Mouse (Mus musculus): Measurements from ENCODE around the gene BC005624. TPM values are rescaled to one million over a fixed set of nuclear protein-coding genes. Genes with fewer than 3 reads are reported as not detected.
"Not testable (repeated sequence)": the region's sequence is repeated elsewhere in the genome, so short reads cannot be mapped to it uniquely, and the experiment has no call there.

BC005624 gene
- polyA plus RNA-seq, 1 experiment from 2014 or later: 62.0 TPM

DNA sequence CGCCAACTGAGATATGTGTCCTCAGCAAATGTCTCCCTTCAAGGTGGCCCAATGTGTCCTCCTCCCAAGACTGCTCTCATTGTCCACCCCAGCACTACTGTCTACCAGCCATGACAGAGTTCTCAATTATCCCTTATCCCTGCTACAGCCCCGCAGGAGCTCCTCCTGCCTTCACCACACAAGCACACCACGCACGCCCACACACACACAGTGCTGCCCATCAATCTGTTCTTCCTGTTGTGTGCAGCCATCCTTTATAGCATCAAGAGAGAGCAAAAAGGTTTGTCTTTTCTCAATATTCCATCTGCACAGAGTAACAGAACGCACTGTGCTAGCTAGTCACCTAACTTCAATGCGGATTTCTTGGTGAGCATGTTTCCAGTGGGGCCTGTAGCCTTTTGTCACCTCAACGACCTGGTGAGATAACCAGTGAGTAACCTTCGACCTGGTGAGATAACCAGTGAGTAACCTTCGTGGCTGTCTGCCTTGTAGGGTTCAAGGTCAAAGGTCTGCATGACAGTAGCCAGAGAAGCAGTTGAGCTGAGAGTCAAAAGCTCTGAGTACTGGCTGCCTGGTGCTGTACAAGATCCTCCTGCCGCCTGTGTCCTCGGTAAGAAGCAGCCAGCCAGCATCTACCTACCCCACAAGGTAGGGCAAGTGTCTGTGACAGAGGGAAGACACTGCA, 19.3 kb downstream of the BC005624 start:
- H3K4me1 ChIP-seq: peaks cover 24% of the 10 kb centered on the region

DNA sequence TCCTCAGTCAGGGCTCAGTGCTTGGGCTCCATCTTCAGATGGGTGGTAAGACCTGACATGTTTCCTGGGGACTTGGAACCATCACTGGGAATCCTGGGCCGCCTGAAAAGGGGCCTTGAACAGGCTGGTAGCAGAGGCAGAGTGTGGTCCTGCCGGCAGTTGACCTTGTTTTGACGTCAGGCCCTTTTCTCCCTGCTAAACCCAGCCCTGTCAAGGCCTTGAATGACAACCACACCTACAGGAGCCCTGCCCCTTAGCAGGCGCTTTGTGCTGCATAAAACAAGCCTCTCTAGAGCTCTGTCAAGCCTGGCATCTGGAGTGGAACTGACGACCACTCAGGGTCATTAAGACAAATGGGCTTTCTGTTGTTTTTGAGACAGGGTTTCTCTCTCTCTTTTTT, 22.1 kb downstream of the BC005624 start:
- H3K36me3 ChIP-seq (replicated peaks): peaks cover 100% of the 10 kb centered on the region
- no peaks in the 10 kb centered on the region for H3K27me3 ChIP-seq (ENCODE audit: poor library complexity, severe bottlenecking)
- no peak for DNase-seq (ENCODE audit: extremely low spot score, low spot score)
- no peaks in the 10 kb centered on the region for H3K9me3 ChIP-seq
- H3K4me3 ChIP-seq: no peak overlapping the region
- WGBS: 61% methylated on average over 5 of the region's 5 CpGs
- peaks cover 11% of the 10 kb centered on the region for H3K4me1 ChIP-seq
- H3K27ac ChIP-seq: no peak overlapping the region

More for the DNA sequence above, 19.3 kb downstream of the BC005624 start:
- Histone ChIP-seq H3K9me3 (no peaks in the 10 kb centered on the region), H3K27ac (no peak overlapping the region), H3K27me3 (ENCODE audit: poor library complexity, severe bottlenecking) (no peaks in the 10 kb centered on the region), H3K36me3 (replicated peaks) (peaks cover 89% of the 10 kb centered on the region), H3K4me3 (no peak overlapping the region)
- WGBS: 93% methylated on average over 11 of the region's 11 CpGs
- no peak for DNase-seq (ENCODE audit: extremely low spot score, low spot score)

DNA sequence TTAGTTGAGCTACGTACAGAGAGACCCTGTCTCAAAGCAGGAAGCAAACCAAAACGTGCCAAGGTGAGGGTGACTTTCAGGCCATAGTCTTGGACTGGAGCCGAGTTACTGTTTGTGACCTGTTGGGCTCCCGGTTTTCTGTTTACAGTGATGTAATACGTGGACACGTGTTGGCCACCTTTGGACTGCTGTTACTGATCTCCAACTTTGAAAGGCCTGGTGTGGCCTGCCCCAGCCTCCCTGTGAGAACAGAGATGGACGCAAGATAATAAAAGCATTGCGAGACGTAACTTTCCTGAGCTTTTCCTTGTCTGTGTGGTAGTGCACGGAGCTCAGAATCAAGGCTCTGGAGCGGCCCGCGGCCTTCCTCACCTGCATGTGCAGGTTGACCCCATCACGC, 23.3 kb downstream of the BC005624 start:
- H3K4me1 ChIP-seq: peaks cover 22% of the 10 kb centered on the region
- H3K4me3 ChIP-seq: no peak overlapping the region
- no peaks in the 10 kb centered on the region for H3K9me3 ChIP-seq
- no peak overlapping the region for H3K27ac ChIP-seq
- 93% methylated on average over 14 of the region's 14 CpGs for WGBS
- DNase-seq (ENCODE audit: extremely low spot score, low spot score): no peak
- H3K36me3 ChIP-seq (replicated peaks): peaks cover 96% of the 10 kb centered on the region
- H3K27me3 ChIP-seq (ENCODE audit: poor library complexity, severe bottlenecking): no peaks in the 10 kb centered on the region

DNA sequence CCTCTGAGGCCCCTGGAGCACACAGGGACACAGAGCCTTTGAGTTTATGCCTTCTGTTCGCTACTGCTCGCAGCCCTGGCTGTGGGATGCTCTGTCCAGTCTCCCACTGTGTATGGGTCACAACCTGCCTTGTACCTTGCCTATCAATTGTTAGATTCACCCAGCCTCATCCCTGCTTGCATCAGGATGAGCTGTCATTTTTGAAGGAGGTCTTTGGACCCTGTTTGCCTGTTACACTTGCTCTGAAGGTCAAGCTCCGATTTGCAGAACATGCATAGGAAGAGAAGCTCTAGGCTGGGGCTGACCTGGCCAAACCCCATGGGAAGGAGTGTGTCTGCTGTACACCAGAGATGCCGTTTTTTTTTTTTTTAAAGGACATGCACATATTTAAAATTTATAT, 24.5 kb downstream of the BC005624 start:
- H3K27me3 ChIP-seq (ENCODE audit: poor library complexity, severe bottlenecking): no peaks in the 10 kb centered on the region
- peaks cover 34% of the 10 kb centered on the region for H3K4me1 ChIP-seq
- no peak overlapping the region for H3K4me3 ChIP-seq
- H3K27ac ChIP-seq: no peak overlapping the region
- no peak for DNase-seq (ENCODE audit: extremely low spot score, low spot score)
- H3K36me3 ChIP-seq (replicated peaks): peaks cover 84% of the 10 kb centered on the region
- 93% methylated on average over 4 of the region's 4 CpGs for WGBS
- no peaks in the 10 kb centered on the region for H3K9me3 ChIP-seq

DNA sequence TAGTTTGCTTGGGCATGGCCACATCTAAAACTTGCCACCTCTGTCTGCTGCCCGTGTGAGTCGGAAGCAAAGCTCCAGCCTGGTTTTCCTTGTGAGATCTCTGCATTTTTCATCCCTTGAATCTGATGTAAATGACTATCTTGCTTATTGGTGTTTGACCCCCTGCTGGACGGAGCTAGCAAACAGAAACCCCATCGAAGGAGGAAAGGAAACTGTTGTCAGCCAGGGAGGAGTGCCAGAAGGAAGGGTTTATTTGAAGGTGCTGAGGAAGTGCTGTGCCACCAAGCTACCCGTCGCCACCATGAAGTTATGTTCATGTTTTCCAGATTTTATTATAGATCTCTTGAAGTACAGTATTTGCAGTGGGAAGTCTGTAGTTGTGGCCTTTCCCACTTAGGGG, 27.2 kb downstream of the BC005624 start:
- Histone ChIP-seq H3K36me3 (replicated peaks) (peaks cover 57% of the 10 kb centered on the region), H3K27ac (no peak overlapping the region), H3K27me3 (ENCODE audit: poor library complexity, severe bottlenecking) (no peaks in the 10 kb centered on the region), H3K4me1 (peaks cover 37% of the 10 kb centered on the region), H3K4me3 (peak overlapping the region; percentile 98), H3K9me3 (no peaks in the 10 kb centered on the region)
- DNase-seq (ENCODE audit: extremely low spot score, low spot score): no peak
- 80% methylated on average over 6 of the region's 6 CpGs for WGBS

DNA sequence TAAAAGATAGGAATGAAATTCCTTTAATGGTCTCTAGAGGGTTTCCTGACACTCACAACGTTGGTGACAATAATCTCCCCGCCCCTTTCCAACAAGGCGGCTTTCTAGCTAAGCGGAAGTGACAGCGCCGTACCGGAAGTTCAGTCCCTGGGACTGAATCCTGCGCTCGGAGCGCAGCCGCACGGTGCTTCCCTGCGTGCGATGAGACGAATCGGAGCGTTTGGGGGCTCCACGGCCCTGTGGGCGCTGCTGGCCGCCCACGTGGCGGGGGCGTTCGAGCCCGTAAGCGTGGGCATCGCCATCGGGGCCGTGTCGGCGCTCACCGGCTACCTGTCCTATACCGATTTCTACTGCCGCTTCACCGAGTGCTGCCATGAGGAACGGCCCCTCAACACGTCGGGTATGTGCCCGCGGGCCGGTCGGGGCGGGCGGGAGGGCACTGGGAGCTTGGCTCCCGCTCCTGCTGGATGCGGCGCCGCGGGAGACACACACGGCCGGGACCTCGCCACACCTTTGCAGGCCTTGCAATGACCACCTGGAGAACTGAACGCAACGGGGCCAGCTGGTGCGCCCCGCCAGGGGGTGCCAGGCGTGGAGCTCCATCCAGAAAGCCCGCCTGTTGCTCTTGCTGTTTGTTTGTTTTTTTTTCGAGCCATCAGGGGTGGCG, 29.0 kb downstream of the BC005624 start, which contains the start of gene Tor1b:
Tor1b (plus strand) TSS at position 136 of the 667 bp plus-strand sequence.
- Histone ChIP-seq H3K9me3 (no peaks in the 10 kb centered on the region), H3K27ac (peak within 1 kb of the TSS; percentile 95), H3K36me3 (replicated peaks) (peaks cover 39% of the 10 kb centered on the region), H3K4me3 (peak within 1 kb of the TSS; percentile 98), H3K27me3 (ENCODE audit: poor library complexity, severe bottlenecking) (no peaks in the 10 kb centered on the region), H3K4me1 (peaks cover 37% of the 10 kb centered on the region)
- DNase-seq (ENCODE audit: extremely low spot score, low spot score): peak; percentile 91
- under 1% methylated on average over 60 of the region's 60 CpGs for WGBS

DNA sequence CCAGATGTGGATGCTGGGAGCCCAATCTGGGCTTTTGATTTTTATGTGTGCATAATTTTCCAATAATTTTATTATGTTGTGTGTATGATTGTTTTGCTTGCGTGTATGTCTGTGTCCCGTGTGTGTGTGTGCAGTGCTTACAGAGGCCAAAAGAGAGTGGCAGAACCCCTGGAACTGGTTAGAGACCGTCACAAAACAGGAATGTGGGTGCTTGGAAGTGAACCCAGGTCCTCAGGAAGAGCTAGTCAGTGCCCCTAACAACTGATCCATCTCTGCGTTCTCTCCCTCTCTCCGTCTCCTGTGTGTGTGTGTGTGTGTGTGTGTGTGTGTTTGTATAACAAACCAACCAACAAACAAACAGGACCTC, 29.6 kb downstream of the BC005624 start:
- DNase-seq (ENCODE audit: extremely low spot score, low spot score): no peak
- 32% methylated on average over 5 of the region's 5 CpGs for WGBS
- H3K27ac ChIP-seq: peak overlapping the region; percentile 95

DNA sequence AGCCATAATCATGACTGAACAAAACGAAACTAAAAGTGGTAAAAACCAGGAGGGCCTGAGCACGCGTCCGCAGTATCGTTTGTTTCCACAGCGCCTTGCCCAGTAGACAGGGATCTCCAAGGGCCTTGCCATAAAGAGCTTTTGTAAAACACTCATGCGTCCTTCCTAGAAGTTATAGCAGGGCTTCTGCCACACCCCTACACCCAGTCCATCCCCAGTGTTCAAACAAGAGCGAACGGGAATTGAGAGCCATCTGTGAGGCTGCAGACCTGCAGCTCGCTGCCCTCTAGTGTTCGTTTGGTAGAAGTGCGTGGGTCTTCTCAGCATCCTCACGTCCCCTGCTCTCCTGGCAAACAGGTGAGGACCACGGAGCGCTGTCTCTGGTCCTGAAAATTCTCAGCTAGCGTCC, 39.4 kb downstream of the BC005624 start:
- Histone ChIP-seq H3K27ac (no peak overlapping the region), H3K4me1 (peaks cover 3% of the 10 kb centered on the region; the same call in 1 of the 2 replicates), H3K36me3 (replicated peaks) (no peaks in the 10 kb centered on the region), H3K9me3 (no peaks in the 10 kb centered on the region), H3K4me3 (peak overlapping the region; percentile 34), H3K27me3 (ENCODE audit: poor library complexity, severe bottlenecking) (no peaks in the 10 kb centered on the region)
- WGBS: 34% methylated on average over 16 of the region's 16 CpGs
- peak; percentile 68 for DNase-seq (ENCODE audit: extremely low spot score, low spot score)

More for the DNA sequence above, 29.6 kb downstream of the BC005624 start:
- H3K36me3 ChIP-seq (replicated peaks): peaks cover 34% of the 10 kb centered on the region
- no peaks in the 10 kb centered on the region for H3K27me3 ChIP-seq (ENCODE audit: poor library complexity, severe bottlenecking)
- H3K9me3 ChIP-seq: no peaks in the 10 kb centered on the region
- H3K4me3 ChIP-seq: peak overlapping the region; percentile 98
- H3K4me1 ChIP-seq: peaks cover 37% of the 10 kb centered on the region

DNA sequence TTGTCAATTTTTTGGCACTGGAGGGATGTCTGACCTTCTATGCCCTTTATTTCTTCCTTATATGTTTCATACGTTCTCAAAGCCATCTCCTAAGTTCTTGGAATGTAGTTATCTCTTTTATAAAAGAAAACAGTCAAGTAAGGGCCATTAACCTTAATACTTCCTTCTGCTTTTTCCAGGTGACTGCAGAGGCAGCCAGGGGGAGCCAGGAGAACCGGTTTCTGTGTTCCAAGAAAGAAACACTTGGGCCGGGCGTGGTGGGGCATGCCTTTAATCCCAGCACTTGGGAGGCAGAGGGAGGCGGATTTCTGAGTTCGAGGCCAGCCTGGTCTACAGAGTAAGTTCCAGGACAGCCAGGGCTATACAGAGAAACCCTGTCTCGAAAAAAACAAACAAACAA, 39.9 kb downstream of the BC005624 start:
- H3K4me1 ChIP-seq; H3K27ac ChIP-seq; H3K36me3 ChIP-seq (replicated peaks); H3K27me3 ChIP-seq (ENCODE audit: poor library complexity, severe bottlenecking); H3K9me3 ChIP-seq; DNase-seq (ENCODE audit: extremely low spot score, low spot score); H3K4me3 ChIP-seq: not testable (repeated sequence)
- 57% methylated on average over 7 of the region's 7 CpGs for WGBS

DNA sequence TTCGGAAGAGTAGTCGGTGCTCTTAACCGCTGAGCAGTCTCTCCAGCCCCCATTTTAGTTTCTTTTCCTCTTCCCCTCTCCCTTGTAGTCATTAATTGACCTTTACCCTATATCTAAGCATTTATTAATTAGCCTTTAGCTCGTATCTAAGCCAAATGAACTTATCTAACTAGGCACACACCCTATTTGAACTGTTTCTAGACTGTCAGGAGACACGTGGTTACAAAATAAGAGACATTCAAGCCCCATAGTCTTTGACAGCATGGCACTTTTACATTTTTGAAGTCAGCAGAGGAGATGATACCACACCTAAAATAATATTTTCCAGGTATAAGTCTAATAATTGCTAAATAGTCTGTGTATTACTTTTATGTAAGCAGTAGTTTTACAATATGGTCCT, 40.4 kb downstream of the BC005624 start:
- DNase-seq (ENCODE audit: extremely low spot score, low spot score): no peak
- Histone ChIP-seq H3K27ac (no peak overlapping the region), H3K9me3 (no peaks in the 10 kb centered on the region), H3K4me3 (no peak overlapping the region), H3K27me3 (ENCODE audit: poor library complexity, severe bottlenecking) (no peaks in the 10 kb centered on the region), H3K36me3 (replicated peaks) (no peaks in the 10 kb centered on the region), H3K4me1 (peaks cover 3% of the 10 kb centered on the region; the same call in 1 of the 2 replicates)
- WGBS: 92% methylated on average over 5 of the region's 5 CpGs

DNA sequence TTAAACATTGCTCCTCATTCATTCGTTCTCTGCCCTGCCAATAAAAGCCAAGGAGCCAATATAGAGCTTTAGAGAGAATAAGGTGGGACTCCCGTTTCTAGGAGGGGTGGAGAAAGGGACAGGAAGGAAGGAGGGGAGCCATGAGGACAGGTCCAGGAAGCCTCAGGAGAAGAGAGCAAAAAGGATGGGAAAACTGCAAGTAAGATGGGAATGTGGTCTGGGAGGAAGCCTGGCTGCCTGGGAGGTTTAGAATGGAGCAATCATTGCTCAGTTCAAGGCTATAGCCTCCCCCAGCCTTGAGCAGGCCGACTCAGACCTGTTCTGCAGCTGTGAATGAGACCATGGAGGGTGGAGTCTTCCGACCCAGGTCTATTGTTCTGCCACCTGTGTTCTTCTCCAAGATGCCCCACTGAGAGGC, 43.4 kb downstream of the BC005624 start:
- 54% methylated on average over 4 of the region's 4 CpGs for WGBS
- no peak for DNase-seq (ENCODE audit: extremely low spot score, low spot score)
- H3K27ac ChIP-seq: no peak overlapping the region

DNA sequence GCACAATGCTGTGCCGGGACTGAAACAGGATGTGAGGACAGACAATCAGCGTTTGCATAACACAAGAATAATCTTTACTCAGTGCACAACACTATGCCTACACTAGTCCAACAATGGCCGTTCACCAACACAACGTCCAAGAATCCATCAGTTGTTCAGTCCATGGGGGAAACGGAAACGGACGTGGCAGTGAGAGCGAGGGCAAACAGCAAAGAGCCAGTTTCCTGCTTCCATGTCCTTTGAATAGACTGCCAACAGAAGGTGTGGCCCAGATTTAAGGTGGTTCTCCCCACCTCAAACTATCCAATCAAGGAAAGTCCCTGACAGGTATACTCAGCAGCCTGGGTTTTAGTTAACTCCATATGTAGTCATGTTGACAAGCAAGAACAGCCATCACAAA, 44.3 kb downstream of the BC005624 start:
- Histone ChIP-seq H3K27ac (no peak overlapping the region), H3K4me1 (peaks cover 9% of the 10 kb centered on the region), H3K9me3 (no peaks in the 10 kb centered on the region), H3K4me3 (no peak overlapping the region), H3K36me3 (replicated peaks) (no peaks in the 10 kb centered on the region), H3K27me3 (ENCODE audit: poor library complexity, severe bottlenecking) (no peaks in the 10 kb centered on the region)
- 88% methylated on average over 8 of the region's 8 CpGs for WGBS
- no peak for DNase-seq (ENCODE audit: extremely low spot score, low spot score)

More for the DNA sequence above, 43.4 kb downstream of the BC005624 start:
- H3K27me3 ChIP-seq (ENCODE audit: poor library complexity, severe bottlenecking): no peaks in the 10 kb centered on the region
- peaks cover 3% of the 10 kb centered on the region for H3K4me1 ChIP-seq
- no peaks in the 10 kb centered on the region for H3K36me3 ChIP-seq (replicated peaks)
- H3K9me3 ChIP-seq: no peaks in the 10 kb centered on the region
- H3K4me3 ChIP-seq: no peak overlapping the region

DNA sequence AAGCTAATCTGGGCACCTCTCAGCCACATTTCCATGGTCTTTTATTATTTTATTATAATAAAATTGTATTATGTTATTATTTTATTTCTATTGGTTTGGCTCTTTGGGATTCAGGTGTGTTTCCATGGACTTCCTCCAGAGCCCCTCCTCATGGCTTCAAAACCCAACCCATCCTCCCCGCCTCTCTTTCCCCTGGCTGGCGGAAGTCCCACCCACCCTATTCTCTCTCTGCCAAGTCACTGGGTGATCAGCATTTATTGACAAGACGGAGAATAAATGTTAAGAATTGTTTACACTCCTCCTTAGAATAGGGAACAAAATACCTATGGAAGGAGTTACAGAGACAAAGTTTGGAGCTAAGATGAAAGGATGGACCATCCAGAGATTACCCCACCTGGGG, 45.2 kb downstream of the BC005624 start:
- WGBS: 86% methylated on average over 3 of the region's 3 CpGs
- H3K27me3 ChIP-seq (ENCODE audit: poor library complexity, severe bottlenecking): no peaks in the 10 kb centered on the region

More for the DNA sequence above, 45.2 kb downstream of the BC005624 start:
- DNase-seq (ENCODE audit: extremely low spot score, low spot score): no peak
- Histone ChIP-seq H3K9me3 (no peaks in the 10 kb centered on the region), H3K4me1 (peaks cover 6% of the 10 kb centered on the region), H3K27ac (no peak overlapping the region), H3K36me3 (replicated peaks) (no peaks in the 10 kb centered on the region), H3K4me3 (no peak overlapping the region)

All from forebrain, embryonic 10.5 days (tissue).